Mouse (Mus musculus): ENCODE measurements at regions not wholly inside any gene's neighbourhood (a gene's known extent, or its start where the extent isn't known, plus 50 kb on each side); places are given as distances from the start of the nearest gene placed in this dataset.

GRCm38 (mm10) chr2:39835370-39835769, 609.1 kb upstream of the Ppp6c start:
- no peak for DNase-seq

DNA sequence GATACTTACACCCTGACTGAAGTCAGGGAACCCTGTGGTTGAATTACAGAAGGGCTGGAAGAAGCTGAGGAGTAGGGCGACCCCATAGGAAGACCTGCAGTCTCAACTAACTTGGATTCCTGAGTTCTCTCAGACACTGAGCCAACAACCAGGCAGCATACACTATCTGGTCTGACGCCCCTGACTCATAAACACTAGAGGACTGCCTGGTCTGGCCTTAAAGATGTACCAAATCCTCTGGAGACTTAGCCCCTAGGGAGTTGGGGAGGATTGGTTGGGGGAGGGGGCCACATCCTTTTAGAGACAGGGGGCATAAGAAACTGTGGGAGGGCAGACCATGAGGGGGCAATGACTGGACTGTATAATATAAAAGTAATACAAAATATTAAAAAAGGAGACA, 597.6 kb upstream of the Ppp6c start:
- no peak for DNase-seq

- DNase-seq = peak; percentile 3 to 9
These were observed 580.4 kb upstream of the Ppp6c start for GRCm38 (mm10) chr2:39806681-39807080.

Measured in cerebellum, postnatal 10 days (tissue).